Mouse (Mus musculus) embryo, embryonic 10 days (tissue): ENCODE measurements at regions not wholly inside any gene's neighbourhood (a gene's known extent, or its start where the extent isn't known, plus 50 kb on each side); places are given as distances from the start of the nearest gene placed in this dataset.
A peak's percentile ranks its signal among the peaks of the same experiment; 100 is the strongest.

Experiments used
- DNase-seq: peaks from one replicate; pipeline ENCODE4 v3.0.0-alpha.2; 2015; ENCODE audit warnings: low spot score

- DNase-seq = peak; percentile 10
These were observed 613.3 kb upstream of the Ywhaq start for GRCm38 (mm10) chr12:22030717-22031116.

DNA sequence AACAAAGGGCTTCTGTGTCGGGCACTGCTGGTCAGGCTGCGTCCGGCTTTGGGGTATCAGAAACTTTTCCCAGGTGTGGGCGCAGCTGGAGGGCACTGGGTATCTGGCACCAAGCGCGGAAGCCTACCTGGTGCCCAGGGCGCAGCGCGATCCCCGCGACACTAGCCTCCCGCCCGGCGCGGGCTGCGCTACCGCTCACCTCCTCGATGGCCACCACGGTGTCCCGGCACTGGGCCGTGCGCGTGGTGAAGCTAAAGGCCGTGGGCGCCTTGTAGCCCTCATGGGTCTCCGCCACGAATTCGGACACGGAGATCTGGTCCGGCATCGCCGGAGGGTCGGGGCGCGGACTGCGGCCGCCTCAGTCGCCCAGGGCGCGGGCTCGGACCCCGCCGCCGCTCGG is 612.8 kb upstream of the Ywhaq start:
- DNase-seq = peak; percentile 2
